Mouse (Mus musculus) layer of hippocampus, adult 2 months (tissue): ENCODE results near the gene Grcc10. TPM values are rescaled to one million over a fixed set of nuclear protein-coding genes. Genes with fewer than 3 reads are reported as not detected.

ENCODE experiments used
- DNase-seq, 2 experiments: peaks; one replicate each; pipeline ENCODE4 v3.0.0; 2022; ENCODE audit warnings: low spot score in 2 of 2
- H3K27ac ChIP-seq: fragments of 200-600 bp; 2 replicates; pipeline ENCODE4 v1.8.1; 2022
- H3K4me3 ChIP-seq: fragments of 200-600 bp; 2 replicates; pipeline ENCODE4 v1.8.1; 2022; ENCODE audit warnings: mild to moderate bottlenecking
- CTCF ChIP-seq: fragments of 200-600 bp; conservative IDR thresholded peaks from 2 replicates; pipeline ENCODE4 v1.8.1; 2022; ENCODE audit warnings: antibody characterized with exemption, mild to moderate bottlenecking, moderate library complexity
- total RNA-seq, 2 experiments: library from RNA; stranded (reverse); gene quantifications; 2 replicates each; pipeline ENCODE4 v1.2.3; 2021

Grcc10 gene
- total RNA-seq, 2 experiments from 2014 or later: 295 to 339 TPM

GRCm38 (mm10) chr6:124768704-124769044 lies 27.5 kb upstream of the Grcc10 start:
- no peak for TF ChIP-seq CTCF
- Histone ChIP-seq H3K4me3 (peak overlapping the region; percentile 88), H3K27ac (peak overlapping the region; percentile 98)
- DNase-seq: no peak

DNA sequence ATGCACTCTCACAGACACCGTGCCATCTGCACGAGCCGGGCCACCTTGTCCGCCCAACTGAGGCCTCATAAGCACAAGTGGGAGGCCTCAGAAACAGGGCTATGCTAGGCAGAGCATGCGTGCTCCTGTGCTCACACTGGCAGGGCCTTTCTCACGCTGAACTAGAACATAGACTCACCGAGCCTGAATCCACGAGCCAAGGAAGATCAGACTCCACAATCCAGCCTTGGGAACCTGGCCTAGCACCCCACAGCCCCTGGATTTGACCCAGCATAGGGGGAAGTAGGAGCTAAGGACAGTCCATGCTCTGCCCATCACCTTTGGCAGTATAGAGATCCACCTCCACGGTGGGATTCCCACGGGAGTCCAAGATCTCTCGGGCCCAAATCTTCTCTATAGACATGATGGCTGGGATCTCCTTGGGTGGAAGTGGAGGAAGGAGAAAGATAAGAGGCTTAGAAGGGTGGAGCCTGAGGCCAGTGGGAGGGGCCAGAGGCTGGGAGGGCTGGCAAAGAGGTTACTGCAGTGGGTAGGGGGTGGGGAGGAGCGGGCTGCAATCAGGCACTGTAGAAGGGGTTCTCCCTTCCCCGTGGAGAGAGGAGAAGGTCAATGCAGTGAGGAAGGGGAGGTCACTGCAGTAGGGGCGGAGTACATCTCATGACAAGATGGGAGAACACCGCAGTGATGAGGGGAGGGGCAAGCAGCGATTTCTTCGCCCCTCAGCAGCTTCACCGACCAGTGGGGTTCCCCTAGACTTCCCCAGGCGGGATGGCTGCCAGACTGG lies 26.9 kb upstream of the Grcc10 start:
- TF ChIP-seq CTCF: no peak
- peak overlapping the region; percentile 88 for H3K4me3 ChIP-seq
- H3K27ac ChIP-seq: peak overlapping the region; percentile 98
- DNase-seq: peak in 1 of 2 experiments; percentile 72

GRCm38 (mm10) chr6:124767536-124767919 lies 26.4 kb upstream of the Grcc10 start:
- DNase-seq: no peak
- TF ChIP-seq CTCF: no peak
- H3K4me3 ChIP-seq: peak overlapping the region; percentile 88
- peak overlapping the region; percentile 98 for H3K27ac ChIP-seq

- DNase-seq: no peak
- H3K27ac ChIP-seq: no peak overlapping the region
- no peak overlapping the region for H3K4me3 ChIP-seq
- TF ChIP-seq CTCF: no peak
Measured at GRCm38 (mm10) chr6:124765951-124766350, 24.8 kb upstream of the Grcc10 start.

DNA sequence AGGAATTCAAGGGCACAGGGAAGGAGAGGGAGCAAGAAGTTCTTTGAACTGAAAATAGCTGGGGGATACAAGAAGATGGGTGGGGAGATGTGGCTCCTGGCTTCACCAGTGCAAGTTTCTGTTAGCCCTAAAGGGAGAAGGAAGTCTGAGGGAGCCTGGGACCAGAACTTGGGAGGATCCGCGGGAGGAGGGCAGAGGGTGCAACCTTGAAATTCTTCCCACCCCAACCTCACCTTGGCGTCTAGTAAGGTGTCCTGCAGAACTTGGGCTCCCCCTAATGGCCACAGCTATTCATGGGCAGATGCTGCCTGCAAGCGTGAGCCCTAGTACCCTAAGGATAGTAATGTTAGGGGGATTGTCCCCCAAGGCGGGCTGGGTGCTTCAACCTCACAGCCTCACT lies 18.1 kb upstream of the Grcc10 start:
- DNase-seq: peak; percentile 82 to 86
- H3K4me3 ChIP-seq: peak overlapping the region; percentile 1; the same call in 1 of the 2 replicates
- TF ChIP-seq CTCF: peak; percentile 96
- peak overlapping the region; percentile 94 for H3K27ac ChIP-seq

- peak overlapping the region; percentile 94 for H3K27ac ChIP-seq
- DNase-seq: no peak
- peak overlapping the region; percentile 1; the same call in 1 of the 2 replicates for H3K4me3 ChIP-seq
- no peak for TF ChIP-seq CTCF
Measured at GRCm38 (mm10) chr6:124758849-124759232, 17.7 kb upstream of the Grcc10 start.

DNA sequence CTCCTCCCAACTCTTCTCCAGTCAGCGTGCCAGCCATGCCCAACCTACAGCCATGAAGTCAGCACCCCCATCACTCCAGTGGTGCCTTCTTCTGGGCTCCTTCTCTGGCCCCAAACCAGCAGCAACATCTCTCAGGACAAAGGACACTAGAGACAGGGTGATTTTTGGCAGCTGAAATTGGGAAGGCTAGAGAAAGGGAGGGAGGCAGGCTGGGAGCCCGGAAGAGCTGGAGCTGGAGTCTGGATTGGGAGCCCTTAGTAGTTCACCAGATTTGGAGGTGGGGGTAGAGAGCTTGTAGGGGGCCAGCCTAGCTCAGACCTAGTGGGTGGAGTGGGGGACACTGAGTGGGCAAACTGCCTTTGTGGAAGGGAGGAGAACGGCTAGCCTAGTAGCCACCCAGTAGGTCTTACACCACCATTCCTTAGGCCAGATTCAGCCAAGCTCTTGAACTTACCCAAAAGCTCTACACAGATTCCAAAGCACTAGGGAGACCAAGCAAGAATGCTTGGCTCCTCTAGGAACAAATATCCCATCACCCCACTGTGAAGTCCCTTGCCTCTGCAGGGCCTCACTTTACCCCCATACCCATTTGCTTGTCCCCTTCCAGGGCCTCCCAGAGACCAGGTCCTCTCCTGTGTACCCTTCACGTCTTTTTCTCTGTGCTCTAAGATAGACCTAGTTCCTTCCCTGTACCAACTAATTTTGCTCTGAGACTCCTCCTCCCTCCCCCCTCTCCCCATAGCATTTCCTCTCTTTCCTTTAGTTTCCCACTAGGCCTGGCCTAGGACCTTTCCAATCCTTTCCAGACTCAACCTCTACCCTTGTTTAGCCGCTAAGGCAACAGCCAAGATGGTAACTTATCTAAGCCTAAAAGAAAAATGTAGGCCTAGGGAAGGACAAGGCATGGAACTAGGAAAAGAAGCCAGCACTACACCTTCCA lies 17.0 kb upstream of the Grcc10 start:
- Histone ChIP-seq H3K27ac (peak overlapping the region; percentile 94), H3K4me3 (peak overlapping the region; percentile 59)
- peak; percentile 60 to 68 for DNase-seq
- TF ChIP-seq CTCF: no peak

DNA sequence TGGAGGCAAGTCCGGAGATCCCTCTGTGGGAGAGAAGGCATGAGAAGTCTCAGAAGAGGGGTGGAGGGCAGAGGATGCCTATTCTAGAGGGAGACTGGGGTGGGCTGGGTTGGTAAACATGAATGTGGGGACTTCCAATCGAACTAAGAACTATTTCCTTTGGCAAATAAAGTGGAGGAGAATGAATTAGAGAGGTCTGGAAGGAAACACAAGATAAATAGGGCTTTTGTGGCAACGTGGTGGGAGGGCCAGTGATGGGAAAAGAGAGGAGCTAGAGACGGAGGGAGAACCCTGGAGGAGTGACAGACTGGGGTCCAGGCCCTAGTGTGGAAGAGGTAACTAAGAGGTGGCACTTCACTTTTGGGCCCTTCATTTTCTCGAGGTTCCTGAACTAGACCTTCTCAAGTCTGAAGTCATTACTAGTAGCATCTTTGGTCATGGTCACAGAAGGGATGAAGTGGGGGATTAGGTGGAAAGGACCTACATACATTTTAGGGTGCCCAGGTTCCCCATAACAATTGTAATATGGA lies 16.2 kb upstream of the Grcc10 start:
- peak overlapping the region; percentile 94 for H3K27ac ChIP-seq
- no peak for DNase-seq
- H3K4me3 ChIP-seq: peak overlapping the region; percentile 59
- no peak for TF ChIP-seq CTCF

- peak; percentile 80 to 82 for DNase-seq
- TF ChIP-seq CTCF: no peak
- peak overlapping the region; percentile 59 for H3K4me3 ChIP-seq
- H3K27ac ChIP-seq: peak overlapping the region; percentile 94
Measured at GRCm38 (mm10) chr6:124756652-124757350, 15.6 kb upstream of the Grcc10 start.

DNA sequence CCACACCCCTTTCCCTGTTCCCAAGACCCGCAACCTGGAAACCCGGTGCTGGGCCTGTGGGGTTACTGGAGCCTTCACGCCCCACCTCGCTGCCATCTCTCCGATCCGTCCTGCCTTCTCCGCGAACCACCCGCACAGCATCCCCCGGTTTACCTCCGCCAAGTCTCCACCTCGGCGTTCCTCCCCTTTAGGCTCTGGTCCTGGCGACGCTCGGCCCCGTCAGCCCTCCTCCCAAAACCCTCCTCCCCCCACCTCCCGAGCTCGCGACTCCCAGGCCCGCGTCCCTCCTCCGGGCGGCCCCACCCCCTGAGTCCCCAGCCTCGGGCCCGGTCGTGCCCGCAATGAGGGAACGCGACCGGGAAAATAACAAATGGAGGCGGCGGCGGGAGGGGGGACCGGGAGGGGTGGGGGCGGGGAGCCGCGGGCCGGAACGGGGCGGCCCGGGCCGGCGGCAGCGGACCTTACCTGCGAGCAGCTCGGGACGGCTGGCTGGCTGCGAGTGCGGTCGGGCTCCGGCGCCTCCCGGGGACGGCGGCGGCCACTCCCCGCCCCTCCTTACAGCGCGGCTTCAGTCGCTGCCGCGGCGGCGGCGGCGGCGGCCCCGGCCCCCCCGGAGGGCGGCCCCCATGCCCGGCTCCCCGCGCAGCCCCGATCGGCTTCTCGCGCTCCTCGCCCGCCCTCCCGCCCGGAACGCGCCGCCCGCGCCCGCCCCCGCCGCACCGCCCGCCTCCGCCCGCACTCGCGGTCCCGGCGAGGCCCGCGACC lies 14.8 kb upstream of the Grcc10 start, which contains the start of the genes Gm45234 and Atn1:
TSS of gene Gm45234 (minus strand) at position 191 of the 765 bp plus-strand sequence.
TSS of gene Atn1 (minus strand) at position 694 of the 765 bp plus-strand sequence.
- no peak for TF ChIP-seq CTCF
- peak within 1 kb of the TSS; percentile 75 for H3K4me3 ChIP-seq
- H3K27ac ChIP-seq: peak within 1 kb of the TSS; percentile 94
- DNase-seq: peak in 1 of 2 experiments; percentile 52

GRCm38 (mm10) chr6:124755306-124755705 lies 14.1 kb upstream of the Grcc10 start:
- peak overlapping the region; percentile 75 for H3K4me3 ChIP-seq
- TF ChIP-seq CTCF: no peak
- peak overlapping the region; percentile 94 for H3K27ac ChIP-seq
- DNase-seq: no peak
